Mouse (Mus musculus) neural tube, embryonic 11.5 days (tissue): Measurements from ENCODE around the gene Zfp791. TPM values are rescaled to one million over a fixed set of nuclear protein-coding genes. Genes with fewer than 3 reads are reported as not detected.
"Not testable (repeated sequence)": the region's sequence is repeated elsewhere in the genome, so short reads cannot be mapped to it uniquely, and the experiment has no call there.

Experiments used
- ATAC-seq: fragments of 200-750 bp; cut with Nextera tagmentation; 2 replicates; pipeline ENCODE4 v1.8.0; 2017; ENCODE audit warnings: moderate number of reproducible peaks, mild to moderate bottlenecking, moderate TSS enrichment, moderate library complexity; ENCODE audit not compliant: insufficient read depth, low FRiP score, low TSS enrichment
- DNase-seq: peaks from one replicate; pipeline ENCODE4 v3.0.0-alpha.2; 2015; ENCODE audit warnings: low spot score
- H3K27ac ChIP-seq: fragments of 300-500 bp; sonication (generic); 2 replicates; pipeline ENCODE4 v1.5.1; 2014; ENCODE audit warnings: low read depth, mild to moderate bottlenecking, low read length
- H3K27me3 ChIP-seq: fragments of 300-500 bp; sonication (generic); 2 replicates; pipeline ENCODE4 v1.6.1; 2014; ENCODE audit warnings: mild to moderate bottlenecking, low read length, mixed read lengths; ENCODE audit not compliant: control insufficient read depth, insufficient read depth
- H3K36me3 ChIP-seq: fragments of 300-500 bp; sonication (generic); 2 replicates; pipeline ENCODE4 v1.6.1; 2014; ENCODE audit warnings: mild to moderate bottlenecking, low read length, moderate library complexity, mixed read lengths; ENCODE audit not compliant: control insufficient read depth, insufficient read depth
- H3K4me1 ChIP-seq: fragments of 300-500 bp; sonication (generic); 2 replicates; pipeline ENCODE4 v1.6.1; 2014; ENCODE audit warnings: low read length, mixed read lengths; ENCODE audit not compliant: control insufficient read depth, insufficient read depth
- H3K4me2 ChIP-seq: fragments of 300-500 bp; sonication (generic); 2 replicates; pipeline ENCODE4 v1.6.1; 2014; ENCODE audit warnings: low read depth, mild to moderate bottlenecking, moderate library complexity
- H3K4me3 ChIP-seq: fragments of 300-500 bp; sonication (generic); 2 replicates; pipeline ENCODE4 v1.5.1; 2014; ENCODE audit warnings: low read depth, low read length
- H3K9ac ChIP-seq: fragments of 300-500 bp; sonication (generic); 2 replicates; pipeline ENCODE4 v1.6.1; 2014; ENCODE audit warnings: mild to moderate bottlenecking, low read length
- H3K9me3 ChIP-seq: fragments of 300-500 bp; sonication (generic); 2 replicates; pipeline ENCODE4 v1.6.1; 2016; ENCODE audit warnings: low read length; ENCODE audit not compliant: control insufficient read depth
- WGBS: fragments of 180-500 bp; shearing (Covaris S2); extraction: QIAGEN DNeasy Blood & Tissue Kit; methylation state at CpG from one replicate; pipeline ENCODE4 v1.1.7; 2014; 5-methylcytosine and 5-hydroxymethylcytosine counted together
- polyA plus RNA-seq: library from polyadenylated mRNA; unstranded; fragments of >200 nt; fragmentation: Nextera tagmentation; extraction: Ambion mirVana; gene quantifications from 2 replicates; pipeline ENCODE4 v1.2.1, GENCODE M21; 2014

The Zfp791 gene
- 1.2 and 1.7 TPM in 2 replicates for polyA plus RNA-seq

GRCm38 (mm10) chr8:85122995-85123394 lies at the start of gene Zfp791:
Gene Zfp791 (minus strand): TSS chr8:85123095.
- Histone ChIP-seq H3K27ac (no peak within 1 kb of the TSS), H3K9me3 (no peaks in the 10 kb centered on the region), H3K4me3 (no peak within 1 kb of the TSS), H3K4me2 (no peak within 1 kb of the TSS), H3K4me1 (no peaks in the 10 kb centered on the region), H3K36me3 (no peaks in the 10 kb centered on the region), H3K27me3 (no peaks in the 10 kb centered on the region), H3K9ac (no peak within 1 kb of the TSS)
- WGBS = 74% methylated on average over 3 of the region's 3 CpGs
- ATAC-seq = no peak
- DNase-seq = no peak

GRCm38 (mm10) chr8:85171291-85171690 lies 48.4 kb upstream of the Zfp791 start:
- H3K9me3 ChIP-seq = no peaks in the 10 kb centered on the region
- no peaks in the 10 kb centered on the region for H3K36me3 ChIP-seq
- ATAC-seq (no peak), DNase-seq (peak; percentile 31)
- H3K4me1 ChIP-seq = no peaks in the 10 kb centered on the region
- no peaks in the 10 kb centered on the region for H3K27me3 ChIP-seq
- WGBS = 31% methylated on average over 14 of the region's 14 CpGs
- no peak overlapping the region for H3K4me3 ChIP-seq
- no peak overlapping the region for H3K4me2 ChIP-seq
- no peak overlapping the region for H3K9ac ChIP-seq
- no peak overlapping the region for H3K27ac ChIP-seq

GRCm38 (mm10) chr8:85151624-85152023 lies 28.7 kb upstream of the Zfp791 start, which contains the start of gene Cks1brt:
Gene Cks1brt (plus strand): TSS chr8:85151924.
- DNase-seq (no peak), ATAC-seq (no peak)
- no peaks in the 10 kb centered on the region for H3K4me1 ChIP-seq
- H3K27me3 ChIP-seq = no peaks in the 10 kb centered on the region
- H3K9ac ChIP-seq = no peak within 1 kb of the TSS
- H3K27ac ChIP-seq = no peak within 1 kb of the TSS
- no peak within 1 kb of the TSS for H3K4me2 ChIP-seq
- no peak within 1 kb of the TSS for H3K4me3 ChIP-seq
- H3K9me3 ChIP-seq = 0 out of 2 replicates have a peak, but pooled peaks cover 7% of the 10 kb centered on the region
- no peaks in the 10 kb centered on the region for H3K36me3 ChIP-seq
- WGBS = 90% methylated on average over 3 of the region's 3 CpGs

- Histone ChIP-seq H3K36me3 (no peaks in the 10 kb centered on the region), H3K9ac (no peak overlapping the region), H3K27me3 (no peaks in the 10 kb centered on the region), H3K4me2 (no peak overlapping the region), H3K27ac (no peak overlapping the region), H3K4me3 (no peak overlapping the region), H3K9me3 (no peaks in the 10 kb centered on the region), H3K4me1 (no peaks in the 10 kb centered on the region)
- DNase-seq = no peak
- ATAC-seq = no peak
- WGBS = 97% methylated on average over 4 of the region's 4 CpGs
Observed at GRCm38 (mm10) chr8:85142516-85142915, 19.6 kb upstream of the Zfp791 start.

- ATAC-seq, H3K27me3 ChIP-seq, H3K36me3 ChIP-seq, H3K4me2 ChIP-seq, H3K9ac ChIP-seq, DNase-seq, H3K27ac ChIP-seq, H3K9me3 ChIP-seq, H3K4me1 ChIP-seq, H3K4me3 ChIP-seq: not testable (repeated sequence)
- WGBS = 97% methylated on average over 2 of the region's 2 CpGs
Observed at GRCm38 (mm10) chr8:85135690-85136089, 12.8 kb upstream of the Zfp791 start.

- Histone ChIP-seq H3K4me2 (no peak overlapping the region), H3K9me3 (no peaks in the 10 kb centered on the region), H3K9ac (no peak overlapping the region), H3K36me3 (no peaks in the 10 kb centered on the region), H3K27ac (no peak overlapping the region), H3K27me3 (0 out of 2 replicates have a peak, but pooled peaks cover 3% of the 10 kb centered on the region), H3K4me3 (no peak overlapping the region), H3K4me1 (no peaks in the 10 kb centered on the region)
- no peak for DNase-seq
- no peak for ATAC-seq
- WGBS = 87% methylated on average over 1 of the region's 1 CpGs
Observed at GRCm38 (mm10) chr8:85132335-85132734, 9.4 kb upstream of the Zfp791 start.

GRCm38 (mm10) chr8:85123691-85124090 lies 796 bp upstream of the Zfp791 start:
- no peaks in the 10 kb centered on the region for H3K27me3 ChIP-seq
- H3K4me1 ChIP-seq = no peaks in the 10 kb centered on the region
- no peak for ATAC-seq
- H3K9ac ChIP-seq = no peak overlapping the region
- no peak overlapping the region for H3K27ac ChIP-seq
- no peak overlapping the region for H3K4me3 ChIP-seq
- H3K4me2 ChIP-seq = no peak overlapping the region
- WGBS = 91% methylated on average over 8 of the region's 8 CpGs
- no peak for DNase-seq
- no peaks in the 10 kb centered on the region for H3K9me3 ChIP-seq
- H3K36me3 ChIP-seq = no peaks in the 10 kb centered on the region

GRCm38 (mm10) chr8:85120251-85120650 lies 2.6 kb downstream of the Zfp791 start:
- H3K4me3 ChIP-seq, H3K27me3 ChIP-seq, ATAC-seq, H3K27ac ChIP-seq, H3K4me1 ChIP-seq, H3K4me2 ChIP-seq, DNase-seq, H3K9ac ChIP-seq, H3K36me3 ChIP-seq, H3K9me3 ChIP-seq: not testable (repeated sequence)
- 75% methylated on average over 5 of the region's 5 CpGs for WGBS

- H3K9ac ChIP-seq = peak overlapping the region; percentile 64
- H3K4me2 ChIP-seq = peak overlapping the region; percentile 73
- 9% methylated on average over 36 of the region's 37 CpGs for WGBS
- no peaks in the 10 kb centered on the region for H3K4me1 ChIP-seq
- H3K36me3 ChIP-seq = no peaks in the 10 kb centered on the region
- H3K27ac ChIP-seq = no peak overlapping the region
- H3K9me3 ChIP-seq = no peaks in the 10 kb centered on the region
- H3K27me3 ChIP-seq = no peaks in the 10 kb centered on the region
- peak; percentile 80 for DNase-seq
- peak overlapping the region; percentile 47 for H3K4me3 ChIP-seq
- peak; percentile 55; the same call in 1 of the 2 replicates for ATAC-seq
Observed at GRCm38 (mm10) chr8:85119052-85119981, 3.6 kb downstream of the Zfp791 start.
